Mouse (Mus musculus) embryonic fibroblast, embryonic 13.5 days (primary cell): ENCODE results near the gene Slc25a5.

Experiments
- CTCF ChIP-seq: IDR thresholded peaks from 2 replicates; pipeline ENCODE4 v1.5.1; 2011; ENCODE audit warnings: mild to moderate bottlenecking, control low read depth, low read length, moderate library complexity, borderline replicate concordance; ENCODE audit not compliant: insufficient read depth
- POLR2A ChIP-seq: IDR thresholded peaks from 2 replicates; pipeline ENCODE4 v1.6.1; 2011; ENCODE audit warnings: low read depth, mild to moderate bottlenecking, control low read depth, low read length, moderate library complexity

DNA sequence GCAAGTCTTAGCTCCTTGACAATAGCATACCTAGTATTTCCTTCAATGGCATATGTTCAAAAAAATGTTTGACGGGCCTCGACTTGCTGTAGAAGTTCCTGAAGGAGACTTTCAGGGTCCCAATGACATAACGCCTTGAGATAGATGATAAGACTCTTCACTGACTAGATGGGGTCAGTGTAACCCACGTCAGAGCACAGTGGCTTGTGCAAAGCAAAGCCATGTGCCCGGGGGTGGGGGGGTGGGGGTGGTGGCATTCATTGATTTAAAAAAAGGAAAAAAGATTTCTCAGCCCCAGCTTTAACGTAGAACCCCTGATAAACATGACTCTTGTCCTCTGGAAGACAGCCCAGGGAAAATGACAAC lies 12.8 kb downstream of the Slc25a5 start:
- TF ChIP-seq CTCF (no peak), POLR2A (no peak)
